Comparison of ENCODE assay signal across 18 mouse cellular contexts in genomic region chr5:39870835-39871722, GRCm38 (mm10).
DNase-seq lines count a peak whose midpoint lies in the region; ATAC-seq and TF ChIP-seq lines count a peak whose summit lies in the region.
"Had no signal": no experiment of that assay in that cellular context is flagged by ENCODE, and none has a peak within 500 bp of the region (broad histone marks: within the 10 kb centered on the region; RNA-seq: fewer than 3 reads in every experiment).

No protein-coding gene starts in this region.

- no peak for TF ChIP-seq CTCF in midbrain, postnatal 0 days (IDR thresholded peaks at IDR 0.05)

- no peaks in the 10 kb centered on the region for H3K4me1 ChIP-seq in neural tube, embryonic 11.5 days (ENCODE audit: control insufficient read depth, insufficient read depth, low read length)
- no peaks in the 10 kb centered on the region for H3K4me1 ChIP-seq in hindbrain, embryonic 11.5 days (replicated peaks; ENCODE audit: control insufficient read depth, insufficient read depth, low read length)
- H3K4me1 ChIP-seq in midbrain, postnatal 0 days (ENCODE audit: insufficient read depth, low read length), result no peaks in the 10 kb centered on the region
- no peaks in the 10 kb centered on the region for H3K4me1 ChIP-seq in kidney, embryonic 15.5 days
- H3K4me1 ChIP-seq: embryonic facial prominence, embryonic 12.5 days; heart, embryonic 13.5 days had no signal

- H3K4me3 ChIP-seq in neural tube, embryonic 11.5 days (ENCODE audit: low read depth, low read length), result no peak overlapping the region
- no peak overlapping the region for H3K4me3 ChIP-seq in hindbrain, embryonic 11.5 days (ENCODE audit: low read depth, low read length)
- H3K4me3 ChIP-seq in midbrain, postnatal 0 days (ENCODE audit: low read depth, low read length), result no peak overlapping the region
- no peak overlapping the region for H3K4me3 ChIP-seq in kidney, embryonic 15.5 days (replicated peaks)
- H3K4me3 ChIP-seq: embryonic facial prominence, embryonic 12.5 days; heart, embryonic 13.5 days had no signal

- ATAC-seq in neural tube, embryonic 11.5 days (ENCODE audit: insufficient read depth, low FRiP score, low TSS enrichment), result 0 out of 2 replicates have a peak, but pooled peaks have one; percentile 28
- peak; percentile 71 for ATAC-seq in hindbrain, embryonic 11.5 days (ENCODE audit: low FRiP score)
- ATAC-seq in midbrain, postnatal 0 days (ENCODE audit: low FRiP score), result no peak
- ATAC-seq in megakaryocyte progenitor cell, adult 5-6 weeks (replicated peaks; ENCODE audit: poor library complexity), result no peak
- no peak for ATAC-seq in kidney, embryonic 15.5 days (replicated peaks; ENCODE audit: low FRiP score)
- ATAC-seq in granulocyte monocyte progenitor cell, adult 5-6 weeks (replicated peaks; ENCODE audit: poor library complexity, severe bottlenecking), result no peak
- ATAC-seq: CD4-positive, CD25-positive, alpha-beta regulatory T cell, adult 4 months had no signal

- H3K4me2 ChIP-seq in neural tube, embryonic 11.5 days (ENCODE audit: low read depth), result no peak overlapping the region
- no peak overlapping the region for H3K4me2 ChIP-seq in hindbrain, embryonic 11.5 days (replicated peaks; ENCODE audit: low read depth, low read length)
- no peak overlapping the region for H3K4me2 ChIP-seq in midbrain, postnatal 0 days (ENCODE audit: low read depth, low read length, poor library complexity, severe bottlenecking)
- H3K4me2 ChIP-seq in kidney, embryonic 15.5 days, result no peak overlapping the region
- H3K4me2 ChIP-seq: embryonic facial prominence, embryonic 12.5 days; heart, embryonic 13.5 days; liver, embryonic 11.5 days had no signal

- no peak for DNase-seq in neural tube, embryonic 11.5 days (ENCODE audit: low spot score)
- DNase-seq in neural tube, embryonic 10.5 days (ENCODE audit: extremely low spot score, low spot score), result no peak
- DNase-seq in hindbrain, embryonic 11.5 days (ENCODE audit: low spot score), result peak; percentile 19
- peak; percentile 9 for DNase-seq in lung, postnatal 25 days (ENCODE audit: low spot score)
- peak; percentile 5 for DNase-seq in midbrain, postnatal 0 days (ENCODE audit: low spot score)
- DNase-seq: adrenal gland, adult 8-10 months; cerebellum, adult 9-10 months; gastrocnemius, postnatal 10 days; kidney, adult 2 months; kidney, postnatal 4 days; left cerebral cortex, postnatal 4 days had no signal

- no peak overlapping the region for H3K9ac ChIP-seq in neural tube, embryonic 11.5 days (ENCODE audit: low read length)
- no peak overlapping the region for H3K9ac ChIP-seq in hindbrain, embryonic 11.5 days (ENCODE audit: low read depth, low read length)
- no peak overlapping the region for H3K9ac ChIP-seq in midbrain, postnatal 0 days (replicated peaks; ENCODE audit: low read length, poor library complexity, severe bottlenecking)
- H3K9ac ChIP-seq in kidney, embryonic 15.5 days, result no peak overlapping the region
- H3K9ac ChIP-seq: embryonic facial prominence, embryonic 12.5 days; heart, embryonic 13.5 days had no signal

- H3K27me3 ChIP-seq in neural tube, embryonic 11.5 days (ENCODE audit: control insufficient read depth, insufficient read depth, low read length), result no peaks in the 10 kb centered on the region
- no peaks in the 10 kb centered on the region for H3K27me3 ChIP-seq in hindbrain, embryonic 11.5 days (ENCODE audit: control insufficient read depth, insufficient read depth, low read length)
- H3K27me3 ChIP-seq in midbrain, postnatal 0 days (ENCODE audit: insufficient read depth, low read length), result no peaks in the 10 kb centered on the region
- no peaks in the 10 kb centered on the region for H3K27me3 ChIP-seq in kidney, embryonic 15.5 days
- H3K27me3 ChIP-seq: embryonic facial prominence, embryonic 12.5 days; heart, embryonic 13.5 days had no signal

- no peaks in the 10 kb centered on the region for H3K36me3 ChIP-seq in neural tube, embryonic 11.5 days (ENCODE audit: control insufficient read depth, insufficient read depth, low read length)
- H3K36me3 ChIP-seq in hindbrain, embryonic 11.5 days (ENCODE audit: control insufficient read depth, insufficient read depth, low read length), result no peaks in the 10 kb centered on the region
- no peaks in the 10 kb centered on the region for H3K36me3 ChIP-seq in midbrain, postnatal 0 days (ENCODE audit: insufficient read depth, low read length)
- no peaks in the 10 kb centered on the region for H3K36me3 ChIP-seq in kidney, embryonic 15.5 days
- H3K36me3 ChIP-seq: embryonic facial prominence, embryonic 12.5 days; heart, embryonic 13.5 days had no signal

- no peaks in the 10 kb centered on the region for H3K9me3 ChIP-seq in neural tube, embryonic 11.5 days (ENCODE audit: control insufficient read depth, low read length)
- no peaks in the 10 kb centered on the region for H3K9me3 ChIP-seq in hindbrain, embryonic 11.5 days (ENCODE audit: control insufficient read depth, low read length)
- H3K9me3 ChIP-seq in midbrain, postnatal 0 days (ENCODE audit: low read length), result no peaks in the 10 kb centered on the region
- no peaks in the 10 kb centered on the region for H3K9me3 ChIP-seq in kidney, embryonic 15.5 days (replicated peaks)
- H3K9me3 ChIP-seq: embryonic facial prominence, embryonic 12.5 days; heart, embryonic 13.5 days had no signal

- no peak overlapping the region for H3K27ac ChIP-seq in neural tube, embryonic 11.5 days (ENCODE audit: low read depth, low read length)
- no peak overlapping the region for H3K27ac ChIP-seq in hindbrain, embryonic 11.5 days (ENCODE audit: low read depth, low read length)
- no peak overlapping the region for H3K27ac ChIP-seq in midbrain, postnatal 0 days (ENCODE audit: low read depth, low read length)
- no peak overlapping the region for H3K27ac ChIP-seq in kidney, embryonic 15.5 days
- H3K27ac ChIP-seq: embryonic facial prominence, embryonic 12.5 days; heart, embryonic 13.5 days had no signal

- 55% methylated on average over 10 of the region's 10 CpGs for WGBS in neural tube, embryonic 11.5 days
- WGBS in hindbrain, embryonic 11.5 days, result 40% methylated on average over 10 of the region's 10 CpGs
- WGBS in midbrain, postnatal 0 days, result 28% methylated on average over 10 of the region's 10 CpGs
- 72% methylated on average over 10 of the region's 10 CpGs for WGBS in kidney, embryonic 15.5 days

Comparison
In these comparisons a context has a peak if more than half of its experiments do, and no peak if none do; other contexts are left out.
1. ATAC-seq: peak in neural tube, embryonic 11.5 days (single experiment) and hindbrain, embryonic 11.5 days (single experiment); none in midbrain, postnatal 0 days (single experiment), megakaryocyte progenitor cell, adult 5-6 weeks (single experiment), kidney, embryonic 15.5 days (single experiment) and granulocyte monocyte progenitor cell, adult 5-6 weeks (single experiment).
2. DNase-seq: peak in hindbrain, embryonic 11.5 days (single experiment), lung, postnatal 25 days (single experiment) and midbrain, postnatal 0 days (single experiment); none in neural tube, embryonic 11.5 days (single experiment) and neural tube, embryonic 10.5 days (single experiment).